Mouse (Mus musculus): ENCODE results near the gene Fam160a1. TPM values are rescaled to one million over a fixed set of nuclear protein-coding genes. Genes with fewer than 3 reads are reported as not detected.

Gene Fam160a1
- polyA plus RNA-seq, 1 experiment from 2014 or later, result 0.38 TPM

DNA sequence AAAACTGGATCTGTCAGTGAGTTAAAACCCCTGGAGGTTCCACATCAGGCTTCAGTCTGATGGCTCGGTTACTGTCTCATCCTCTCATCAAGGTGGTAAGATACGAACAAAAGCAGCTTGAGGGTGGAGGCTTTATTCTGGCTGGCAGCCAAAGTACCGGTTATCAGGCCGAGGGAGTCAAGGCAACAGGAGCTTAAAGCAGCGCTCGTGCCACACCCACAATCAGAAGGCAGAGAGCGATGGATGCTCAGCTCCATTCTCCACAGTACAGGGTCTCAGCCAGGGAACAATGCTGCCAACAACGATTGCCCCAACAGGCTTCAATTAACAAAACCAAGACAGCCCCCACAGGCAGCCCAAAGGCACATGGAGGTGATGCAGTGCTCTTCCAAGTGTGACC, 106.4 kb downstream of the Fam160a1 start:
- no peaks in the 10 kb centered on the region for H3K36me3 ChIP-seq (ENCODE audit: control insufficient read depth, insufficient read depth, low read length)
- no peak overlapping the region for H3K4me2 ChIP-seq (ENCODE audit: low read length)
- H3K4me1 ChIP-seq (ENCODE audit: control insufficient read depth, insufficient read depth, low read length), result no peaks in the 10 kb centered on the region
- H3K9me3 ChIP-seq (replicated peaks; ENCODE audit: control insufficient read depth, low read length, poor library complexity, severe bottlenecking), result no peaks in the 10 kb centered on the region
- no peaks in the 10 kb centered on the region for H3K27me3 ChIP-seq (ENCODE audit: control insufficient read depth, insufficient read depth, low read depth, low read length)
- no peak overlapping the region for H3K27ac ChIP-seq (ENCODE audit: low read length)
- 31% methylated on average over 8 of the region's 8 CpGs for WGBS
- ATAC-seq, result no peak
- no peak overlapping the region for H3K4me3 ChIP-seq (ENCODE audit: low read depth, low read length)
- no peak overlapping the region for H3K9ac ChIP-seq (ENCODE audit: low read depth, low read length)

DNA sequence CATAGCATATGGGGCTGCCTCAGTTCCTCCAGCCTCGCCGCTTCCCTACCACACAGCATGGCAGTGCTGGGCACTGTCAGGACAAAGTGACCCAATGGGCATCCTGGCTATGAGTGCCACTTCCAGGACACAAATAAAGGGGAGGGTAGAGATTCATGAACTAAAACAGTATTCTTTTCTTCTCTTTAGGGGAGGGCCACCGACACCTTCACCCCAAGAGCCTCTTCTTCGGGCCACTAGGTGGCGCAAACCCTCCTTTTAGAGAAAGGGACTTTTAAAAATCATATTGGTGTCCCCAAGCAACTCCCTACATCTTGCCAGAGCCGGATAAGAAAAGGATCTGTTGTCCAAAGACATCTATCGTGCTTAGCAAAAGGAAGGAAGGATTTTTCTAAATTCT, 109.7 kb downstream of the Fam160a1 start:
- no peak for ATAC-seq
- no peaks in the 10 kb centered on the region for H3K9me3 ChIP-seq (replicated peaks; ENCODE audit: control insufficient read depth, low read length, poor library complexity, severe bottlenecking)
- 38% methylated on average over 7 of the region's 7 CpGs for WGBS

DNA sequence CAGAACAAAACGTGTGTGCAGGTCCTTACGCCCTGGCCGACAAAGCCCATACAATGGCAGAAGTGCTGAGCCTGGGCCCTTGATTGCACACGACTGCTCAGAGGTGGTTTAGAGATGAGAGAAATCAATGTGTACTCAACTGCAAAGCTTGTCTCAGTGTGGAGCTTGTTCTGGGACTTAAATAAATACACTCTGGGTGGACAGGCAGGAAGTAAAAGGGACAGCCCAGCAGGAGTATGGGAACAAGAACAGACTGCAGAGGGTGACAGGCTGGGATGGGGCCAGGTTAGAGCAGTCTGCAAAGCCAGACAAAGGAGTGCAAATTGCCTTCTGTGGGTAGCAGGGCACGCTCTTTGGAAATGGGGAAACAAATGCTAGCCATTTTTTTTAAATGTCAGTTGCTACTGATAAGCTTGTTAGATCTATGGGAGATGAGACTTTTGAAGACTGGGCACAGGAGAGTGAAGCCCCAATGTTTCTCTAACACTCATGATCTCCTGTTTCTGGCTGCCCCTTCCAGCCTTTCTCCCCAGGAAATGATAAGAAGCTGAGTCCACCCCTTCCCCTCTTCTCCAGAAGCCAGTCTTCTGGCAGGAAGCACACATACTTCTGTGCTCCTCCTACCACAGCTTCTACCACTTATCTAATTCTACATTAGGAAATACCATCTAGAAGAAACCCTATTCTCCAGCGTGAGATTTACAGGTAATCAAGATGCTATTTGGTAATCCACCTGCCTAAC, 113.8 kb downstream of the Fam160a1 start:
- no peak overlapping the region for H3K27ac ChIP-seq (ENCODE audit: low read length)
- no peak overlapping the region for H3K4me3 ChIP-seq (ENCODE audit: low read depth, low read length)
- H3K4me1 ChIP-seq (ENCODE audit: control insufficient read depth, insufficient read depth, low read length), result no peaks in the 10 kb centered on the region
- H3K27me3 ChIP-seq (ENCODE audit: control insufficient read depth, insufficient read depth, low read depth, low read length), result no peaks in the 10 kb centered on the region
- no peaks in the 10 kb centered on the region for H3K9me3 ChIP-seq (replicated peaks; ENCODE audit: control insufficient read depth, low read length, poor library complexity, severe bottlenecking)
- no peak overlapping the region for H3K4me2 ChIP-seq (ENCODE audit: low read length)
- no peak for ATAC-seq
- WGBS, result 49% methylated on average over 6 of the region's 6 CpGs
- H3K36me3 ChIP-seq (ENCODE audit: control insufficient read depth, insufficient read depth, low read length), result no peaks in the 10 kb centered on the region
- no peak overlapping the region for H3K9ac ChIP-seq (ENCODE audit: low read depth, low read length)

More for the DNA sequence above, 109.7 kb downstream of the Fam160a1 start:
- Histone ChIP-seq H3K27me3 (ENCODE audit: control insufficient read depth, insufficient read depth, low read depth, low read length) (no peaks in the 10 kb centered on the region), H3K4me1 (ENCODE audit: control insufficient read depth, insufficient read depth, low read length) (no peaks in the 10 kb centered on the region), H3K36me3 (ENCODE audit: control insufficient read depth, insufficient read depth, low read length) (no peaks in the 10 kb centered on the region), H3K4me3 (ENCODE audit: low read depth, low read length) (no peak overlapping the region), H3K4me2 (ENCODE audit: low read length) (no peak overlapping the region), H3K27ac (ENCODE audit: low read length) (no peak overlapping the region), H3K9ac (ENCODE audit: low read depth, low read length) (no peak overlapping the region)

DNA sequence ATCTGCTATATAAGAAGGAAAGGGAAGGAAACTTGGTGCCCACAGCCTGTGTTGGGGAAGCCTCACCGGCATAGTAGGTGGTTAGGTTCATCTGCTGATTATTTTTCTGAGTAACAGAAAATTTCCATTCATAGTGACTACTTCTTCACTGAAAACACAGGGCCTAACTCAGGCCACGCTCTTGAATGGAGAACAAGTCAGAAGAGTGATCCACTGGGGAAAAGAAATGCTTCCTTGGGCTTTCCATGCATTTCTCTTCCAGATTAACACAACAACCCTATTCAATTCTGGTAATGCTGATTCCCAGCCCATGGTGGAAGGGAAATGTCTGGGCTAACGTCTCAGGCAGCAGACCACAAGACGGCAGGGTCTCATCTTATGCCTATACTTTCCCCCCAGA, 118.6 kb downstream of the Fam160a1 start:
- ATAC-seq, result no peak
- Histone ChIP-seq H3K4me3 (ENCODE audit: low read depth, low read length) (no peak overlapping the region), H3K4me1 (ENCODE audit: control insufficient read depth, insufficient read depth, low read length) (no peaks in the 10 kb centered on the region), H3K27ac (ENCODE audit: low read length) (no peak overlapping the region), H3K9me3 (replicated peaks; ENCODE audit: control insufficient read depth, low read length, poor library complexity, severe bottlenecking) (no peaks in the 10 kb centered on the region), H3K4me2 (ENCODE audit: low read length) (no peak overlapping the region), H3K27me3 (ENCODE audit: control insufficient read depth, insufficient read depth, low read depth, low read length) (no peaks in the 10 kb centered on the region), H3K9ac (ENCODE audit: low read depth, low read length) (no peak overlapping the region), H3K36me3 (ENCODE audit: control insufficient read depth, insufficient read depth, low read length) (no peaks in the 10 kb centered on the region)
- 80% methylated on average over 4 of the region's 4 CpGs for WGBS

DNA sequence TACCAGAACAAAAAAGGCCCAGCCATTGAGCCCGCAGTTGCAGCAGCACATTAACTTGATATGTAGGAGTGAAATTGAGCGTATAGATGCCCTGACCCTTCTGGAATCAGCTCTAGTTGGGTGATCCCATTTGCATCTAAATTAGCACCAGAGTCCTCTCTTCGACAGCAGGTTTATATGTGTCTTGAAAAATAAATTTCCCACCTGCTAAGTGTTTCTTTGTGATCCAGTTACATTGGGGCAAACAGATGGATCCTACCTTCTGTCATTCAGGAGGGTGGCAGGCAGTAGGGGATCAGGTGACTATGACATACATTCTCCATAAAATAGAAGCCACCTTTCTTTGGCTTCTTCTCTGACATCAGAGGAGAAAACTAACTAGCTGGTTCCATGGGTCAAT, 122.0 kb downstream of the Fam160a1 start:
- Histone ChIP-seq H3K36me3 (ENCODE audit: control insufficient read depth, insufficient read depth, low read length) (no peaks in the 10 kb centered on the region), H3K4me3 (ENCODE audit: low read depth, low read length) (no peak overlapping the region), H3K4me1 (ENCODE audit: control insufficient read depth, insufficient read depth, low read length) (no peaks in the 10 kb centered on the region), H3K9ac (ENCODE audit: low read depth, low read length) (no peak overlapping the region), H3K27ac (ENCODE audit: low read length) (no peak overlapping the region), H3K27me3 (ENCODE audit: control insufficient read depth, insufficient read depth, low read depth, low read length) (no peaks in the 10 kb centered on the region), H3K9me3 (replicated peaks; ENCODE audit: control insufficient read depth, low read length, poor library complexity, severe bottlenecking) (no peaks in the 10 kb centered on the region), H3K4me2 (ENCODE audit: low read length) (no peak overlapping the region)
- ATAC-seq, result no peak
- 60% methylated on average over 3 of the region's 3 CpGs for WGBS

DNA sequence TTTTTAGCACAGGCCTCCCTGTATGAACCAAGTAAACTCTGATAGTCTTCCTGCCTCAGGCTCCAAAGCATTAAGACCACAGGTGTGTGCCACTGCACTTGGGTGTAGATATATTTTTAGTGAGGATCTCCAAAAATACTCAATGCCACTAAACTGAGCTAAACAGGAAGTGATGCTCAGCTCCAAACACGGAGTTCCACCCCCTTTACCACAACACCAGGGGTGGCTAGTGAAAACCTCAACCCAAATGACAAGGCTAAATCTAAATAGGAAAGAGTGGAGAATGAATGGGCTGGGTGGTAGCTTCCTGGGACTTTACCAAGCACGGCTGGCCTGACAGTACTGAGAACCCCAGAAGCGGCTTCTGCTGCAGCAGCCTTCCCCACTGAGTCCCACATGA, 124.1 kb downstream of the Fam160a1 start:
- WGBS, result 37% methylated on average over 3 of the region's 3 CpGs
- H3K4me1 ChIP-seq (ENCODE audit: control insufficient read depth, insufficient read depth, low read length), result no peaks in the 10 kb centered on the region
- H3K36me3 ChIP-seq (ENCODE audit: control insufficient read depth, insufficient read depth, low read length), result no peaks in the 10 kb centered on the region
- no peaks in the 10 kb centered on the region for H3K27me3 ChIP-seq (ENCODE audit: control insufficient read depth, insufficient read depth, low read depth, low read length)
- H3K4me3 ChIP-seq (ENCODE audit: low read depth, low read length), result no peak overlapping the region
- no peak for ATAC-seq
- no peak overlapping the region for H3K27ac ChIP-seq (ENCODE audit: low read length)
- H3K9me3 ChIP-seq (replicated peaks; ENCODE audit: control insufficient read depth, low read length, poor library complexity, severe bottlenecking), result no peaks in the 10 kb centered on the region
- H3K4me2 ChIP-seq (ENCODE audit: low read length), result no peak overlapping the region
- no peak overlapping the region for H3K9ac ChIP-seq (ENCODE audit: low read depth, low read length)

DNA sequence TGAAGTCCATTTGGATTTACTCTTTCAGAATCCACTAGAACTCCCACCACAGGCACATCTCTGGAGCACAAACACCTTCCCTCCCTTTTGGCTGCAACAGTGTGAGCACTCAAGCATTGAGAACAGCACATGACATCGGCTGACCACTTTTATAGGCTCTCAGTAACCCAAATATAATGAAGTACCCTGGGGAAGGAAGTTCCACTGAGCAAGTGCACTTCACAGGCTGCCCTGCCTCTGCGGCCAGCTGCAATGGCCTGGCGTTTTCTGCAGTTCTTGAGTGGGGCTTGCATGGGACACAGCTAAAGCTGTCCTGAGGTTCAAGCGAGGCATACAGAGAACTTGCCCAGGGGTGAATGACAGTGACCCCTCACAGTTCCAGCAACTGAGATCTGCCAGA, 126.0 kb downstream of the Fam160a1 start:
- Histone ChIP-seq H3K27me3 (ENCODE audit: control insufficient read depth, insufficient read depth, low read depth, low read length) (no peaks in the 10 kb centered on the region), H3K9ac (ENCODE audit: low read depth, low read length) (no peak overlapping the region), H3K4me3 (ENCODE audit: low read depth, low read length) (no peak overlapping the region), H3K4me2 (ENCODE audit: low read length) (no peak overlapping the region), H3K36me3 (ENCODE audit: control insufficient read depth, insufficient read depth, low read length) (no peaks in the 10 kb centered on the region), H3K27ac (ENCODE audit: low read length) (no peak overlapping the region), H3K9me3 (replicated peaks; ENCODE audit: control insufficient read depth, low read length, poor library complexity, severe bottlenecking) (no peaks in the 10 kb centered on the region), H3K4me1 (ENCODE audit: control insufficient read depth, insufficient read depth, low read length) (no peaks in the 10 kb centered on the region)
- 58% methylated on average over 4 of the region's 4 CpGs for WGBS
- ATAC-seq, result no peak

DNA sequence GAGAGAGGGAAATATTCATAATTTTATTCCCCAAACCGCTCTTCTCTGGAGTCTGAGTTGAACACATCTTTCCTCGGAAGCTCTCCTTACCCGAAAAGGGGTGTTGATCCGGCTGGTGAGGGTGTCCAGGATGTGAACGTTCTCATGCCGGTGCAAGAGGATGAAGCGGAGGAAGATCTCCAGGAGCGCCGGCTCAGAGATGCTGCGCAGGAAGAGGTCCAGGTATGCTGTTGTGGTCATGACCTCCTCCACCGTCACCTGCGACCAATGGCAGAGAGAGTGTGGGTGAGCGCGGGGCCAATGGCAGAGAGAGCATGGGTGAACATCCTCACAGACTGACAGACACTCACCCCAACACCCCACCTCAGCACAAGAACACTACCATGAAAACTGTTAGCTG, 128.8 kb downstream of the Fam160a1 start:
- H3K27ac ChIP-seq (ENCODE audit: low read length), result no peak overlapping the region
- WGBS, result 96% methylated on average over 14 of the region's 14 CpGs

DNA sequence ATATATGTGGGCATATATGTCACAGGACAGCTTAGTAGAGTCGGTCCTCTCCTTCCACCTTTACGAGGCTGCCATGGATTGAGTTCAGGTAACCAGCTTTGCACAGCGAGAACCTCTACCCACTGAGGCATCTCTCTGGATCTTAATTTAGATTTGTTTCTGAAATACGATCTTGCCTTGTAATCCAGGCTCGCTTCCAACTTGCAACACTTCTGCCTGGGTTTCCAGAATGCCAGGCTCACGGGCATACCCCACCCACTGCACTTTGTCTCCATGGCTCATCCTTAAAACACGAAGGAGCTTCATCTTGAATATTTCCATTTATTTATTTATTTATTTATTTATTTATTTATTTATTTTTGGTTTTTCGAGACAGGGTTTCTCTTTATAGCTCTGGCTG, 131.8 kb downstream of the Fam160a1 start:
- Histone ChIP-seq H3K9me3 (replicated peaks; ENCODE audit: control insufficient read depth, low read length, poor library complexity, severe bottlenecking) (no peaks in the 10 kb centered on the region), H3K27ac (ENCODE audit: low read length) (no peak overlapping the region), H3K4me2 (ENCODE audit: low read length) (no peak overlapping the region), H3K9ac (ENCODE audit: low read depth, low read length) (no peak overlapping the region), H3K36me3 (ENCODE audit: control insufficient read depth, insufficient read depth, low read length) (no peaks in the 10 kb centered on the region), H3K4me1 (ENCODE audit: control insufficient read depth, insufficient read depth, low read length) (no peaks in the 10 kb centered on the region), H3K27me3 (ENCODE audit: control insufficient read depth, insufficient read depth, low read depth, low read length) (no peaks in the 10 kb centered on the region), H3K4me3 (ENCODE audit: low read depth, low read length) (no peak overlapping the region)
- 91% methylated on average over 8 of the region's 8 CpGs for WGBS
- ATAC-seq, result no peak

More for the DNA sequence above, 128.8 kb downstream of the Fam160a1 start:
- no peak for ATAC-seq
- Histone ChIP-seq H3K4me1 (ENCODE audit: control insufficient read depth, insufficient read depth, low read length) (no peaks in the 10 kb centered on the region), H3K27me3 (ENCODE audit: control insufficient read depth, insufficient read depth, low read depth, low read length) (no peaks in the 10 kb centered on the region), H3K9me3 (replicated peaks; ENCODE audit: control insufficient read depth, low read length, poor library complexity, severe bottlenecking) (no peaks in the 10 kb centered on the region), H3K36me3 (ENCODE audit: control insufficient read depth, insufficient read depth, low read length) (no peaks in the 10 kb centered on the region), H3K4me3 (ENCODE audit: low read depth, low read length) (no peak overlapping the region), H3K9ac (ENCODE audit: low read depth, low read length) (no peak overlapping the region), H3K4me2 (ENCODE audit: low read length) (no peak overlapping the region)

All from midbrain, embryonic 16.5 days (tissue).